Mouse (Mus musculus) liver, adult 2 months (tissue): ENCODE results near the gene 2310050C09Rik. TPM values are rescaled to one million over a fixed set of nuclear protein-coding genes. Genes with fewer than 3 reads are reported as not detected.

ENCODE experiments used
- DNase-seq: peaks from one replicate; pipeline ENCODE4 v3.0.0-alpha.2; 2011; ENCODE audit warnings: low read depth, low spot score; ENCODE audit errors: extremely low read depth
- H3K27ac ChIP-seq: fragments of 200-500 bp; replicated peaks from 2 replicates; pipeline ENCODE4 v1.5.1; 2012; ENCODE audit warnings: low read depth, mild to moderate bottlenecking, control low read depth, inconsistent platforms, low read length; ENCODE audit not compliant: insufficient read depth
- H3K27me3 ChIP-seq: fragments of 200-500 bp; 2 replicates; pipeline ENCODE4 v1.6.1; 2012; ENCODE audit warnings: mild to moderate bottlenecking, moderate library complexity, low read length, inconsistent platforms; ENCODE audit not compliant: control insufficient read depth, insufficient read depth
- H3K36me3 ChIP-seq: fragments of 200-500 bp; 2 replicates; pipeline ENCODE4 v1.6.1; 2012; ENCODE audit warnings: low read length, inconsistent platforms; ENCODE audit not compliant: control insufficient read depth, insufficient read depth
- H3K4me1 ChIP-seq: fragments of 200-500 bp; 2 replicates; pipeline ENCODE4 v1.6.1; 2011; ENCODE audit warnings: low read length; ENCODE audit not compliant: control insufficient read depth, insufficient read depth
- H3K4me3 ChIP-seq: fragments of 200-500 bp; 2 replicates; pipeline ENCODE4 v1.5.1; 2011; ENCODE audit warnings: low read depth, mild to moderate bottlenecking, control low read depth, low read length, moderate library complexity; ENCODE audit not compliant: insufficient read depth
- H3K79me2 ChIP-seq: fragments of 200-500 bp; 2 replicates; pipeline ENCODE4 v1.6.1; 2012; ENCODE audit warnings: inconsistent platforms, mild to moderate bottlenecking, low read length, moderate library complexity; ENCODE audit not compliant: control insufficient read depth, insufficient read depth
- H3K9ac ChIP-seq: fragments of 200-500 bp; 2 replicates; pipeline ENCODE4 v1.6.1; 2012; ENCODE audit warnings: low read depth, mild to moderate bottlenecking, control low read depth, inconsistent platforms, low read length
- CTCF ChIP-seq: fragments of 200-500 bp; IDR thresholded peaks from 2 replicates; pipeline ENCODE4 v1.5.1; 2011; ENCODE audit warnings: low read depth, low read length, control low read depth
- POLR2A ChIP-seq: fragments of 200-500 bp; IDR thresholded peaks from 2 replicates; pipeline ENCODE4 v1.6.1; 2011; ENCODE audit warnings: low read length, control low read depth; ENCODE audit not compliant: insufficient read depth; ENCODE audit errors: extremely low read depth
- WGBS: fragments of 180-500 bp; shearing (Covaris S2); methylation state at CpG from one replicate; pipeline ENCODE4 v1.1.7; 2018; 5-methylcytosine and 5-hydroxymethylcytosine counted together
- polyA plus RNA-seq: library from polyadenylated mRNA; depleted of rRNA; stranded (reverse); fragments of >200 nt; gene quantifications from 2 replicates; pipeline ENCODE4 v1.2.3, GENCODE M21; 2012; rRNA removed
- total RNA-seq: library from RNA; depleted of rRNA; stranded (reverse); fragments of >200 nt; gene quantifications from 2 replicates; pipeline ENCODE4 v1.2.3, GENCODE M21; 2014; rRNA removed

Gene 2310050C09Rik
- total and polyA plus RNA-seq, 2 experiments: not detected

DNA sequence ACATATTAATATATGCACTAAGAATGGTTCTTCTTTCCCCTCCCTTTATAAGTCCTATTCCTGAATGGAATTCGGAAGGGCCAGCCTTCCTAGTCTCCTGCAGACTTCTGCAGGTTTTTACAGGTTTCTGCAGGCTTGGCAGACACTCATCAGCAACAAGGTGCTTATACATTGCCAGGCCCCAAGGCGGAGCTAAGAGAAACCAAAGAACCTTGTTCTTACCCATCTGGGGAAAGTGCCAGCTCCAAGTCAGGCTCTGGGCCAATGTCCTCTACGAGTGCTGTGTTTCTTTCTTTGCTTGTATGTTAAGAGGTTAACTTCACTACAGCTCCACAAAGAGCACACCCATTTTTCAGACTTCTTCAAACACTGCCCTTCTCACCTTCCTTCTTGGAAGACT lies 24.0 kb upstream of the 2310050C09Rik start:
- TF ChIP-seq POLR2A (no peak), CTCF (no peak)
- Histone ChIP-seq H3K36me3 (no peaks in the 10 kb centered on the region), H3K4me1 (no peaks in the 10 kb centered on the region), H3K27me3 (no peaks in the 10 kb centered on the region), H3K27ac (no peak overlapping the region), H3K4me3 (no peak overlapping the region), H3K9ac (no peak overlapping the region), H3K79me2 (no peaks in the 10 kb centered on the region)
- no peak for DNase-seq
- WGBS: 49% methylated on average over 3 of the region's 3 CpGs

DNA sequence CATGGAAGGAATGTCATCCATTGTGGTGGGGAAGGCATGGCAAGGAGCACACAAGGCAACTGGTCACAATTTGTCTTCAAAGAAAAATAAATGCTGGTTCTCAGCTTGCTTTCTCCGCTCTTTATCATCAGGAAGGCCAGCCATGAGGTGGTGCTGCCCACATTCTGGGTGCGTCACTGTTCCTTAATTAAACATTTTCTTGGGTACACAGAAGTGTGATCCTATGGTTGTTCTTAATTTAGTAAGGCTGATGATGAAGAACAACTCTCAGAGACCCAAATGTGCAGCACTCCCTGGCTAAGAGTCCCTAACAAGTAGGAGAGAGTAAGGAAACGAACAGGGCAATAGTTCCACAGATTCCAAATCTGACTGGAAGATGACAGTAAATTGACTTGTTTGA lies 4.2 kb upstream of the 2310050C09Rik start:
- Histone ChIP-seq H3K4me3 (no peak overlapping the region), H3K9ac (no peak overlapping the region), H3K36me3 (no peaks in the 10 kb centered on the region), H3K4me1 (no peaks in the 10 kb centered on the region), H3K27me3 (no peaks in the 10 kb centered on the region), H3K27ac (no peak overlapping the region), H3K79me2 (no peaks in the 10 kb centered on the region)
- 70% methylated on average over 3 of the region's 3 CpGs for WGBS
- no peak for DNase-seq
- TF ChIP-seq CTCF (no peak), POLR2A (no peak)

GRCm38 (mm10) chr3:92851186-92851585 lies 18.8 kb downstream of the 2310050C09Rik start, which contains the start of gene Lce1l:
Gene Lce1l, minus strand, starts transcription at chr3:92851286.
- no peak within 1 kb of the TSS for H3K9ac ChIP-seq
- no peaks in the 10 kb centered on the region for H3K4me1 ChIP-seq
- H3K27me3 ChIP-seq: no peaks in the 10 kb centered on the region
- DNase-seq: no peak
- TF ChIP-seq CTCF (no peak), POLR2A (no peak)
- no peaks in the 10 kb centered on the region for H3K36me3 ChIP-seq
- WGBS: 82% methylated on average over 3 of the region's 3 CpGs
- no peaks in the 10 kb centered on the region for H3K79me2 ChIP-seq
- no peak within 1 kb of the TSS for H3K27ac ChIP-seq
- no peak within 1 kb of the TSS for H3K4me3 ChIP-seq

DNA sequence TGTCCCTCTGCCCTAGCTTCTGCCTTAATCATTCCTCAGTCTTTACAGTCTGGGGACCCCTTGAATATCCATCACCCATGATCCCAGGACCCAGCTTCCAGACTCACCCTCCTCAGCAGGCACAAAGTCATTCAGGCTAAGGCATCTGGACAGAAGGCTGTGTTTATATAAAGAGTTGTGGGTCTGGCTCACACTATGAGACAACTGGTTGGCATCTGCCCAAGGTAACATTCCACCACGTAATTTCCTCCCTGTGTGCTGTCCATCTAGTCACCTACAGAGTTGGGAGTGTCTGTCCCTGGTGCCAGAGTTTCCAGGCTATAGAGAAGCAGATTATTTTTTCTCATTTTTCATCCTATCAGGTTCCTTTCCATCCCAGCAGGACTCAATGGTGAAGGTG lies 42.9 kb downstream of the 2310050C09Rik start, which contains the start of gene Kprp:
Kprp (minus strand) TSS at position 140 of the 400 bp plus-strand sequence.
- Histone ChIP-seq H3K9ac (no peak within 1 kb of the TSS), H3K4me1 (no peaks in the 10 kb centered on the region), H3K27ac (no peak within 1 kb of the TSS), H3K4me3 (no peak within 1 kb of the TSS), H3K36me3 (no peaks in the 10 kb centered on the region), H3K27me3 (no peaks in the 10 kb centered on the region), H3K79me2 (no peaks in the 10 kb centered on the region)
- DNase-seq: no peak
- 29% methylated on average over 1 of the region's 1 CpGs for WGBS
- TF ChIP-seq POLR2A (no peak), CTCF (no peak)

GRCm38 (mm10) chr3:92825808-92826207 lies 44.2 kb downstream of the 2310050C09Rik start:
- no peaks in the 10 kb centered on the region for H3K4me1 ChIP-seq
- H3K27ac ChIP-seq: no peak overlapping the region
- no peaks in the 10 kb centered on the region for H3K27me3 ChIP-seq
- no peaks in the 10 kb centered on the region for H3K79me2 ChIP-seq
- TF ChIP-seq CTCF (no peak), POLR2A (no peak)
- WGBS: 10% methylated on average over 1 of the region's 1 CpGs
- no peak overlapping the region for H3K9ac ChIP-seq
- H3K36me3 ChIP-seq: no peaks in the 10 kb centered on the region
- DNase-seq: no peak
- H3K4me3 ChIP-seq: no peak overlapping the region

Other genes starting within 250 kb of the 2310050C09Rik start
- gene Lce6a, start 248.6 kb downstream of the 2310050C09Rik start, total RNA-seq: not detected in 2 replicates
- not detected in 2 replicates for gene Lce6a, start 248.6 kb downstream of the 2310050C09Rik start, polyA plus RNA-seq
- not detected in 2 replicates for gene Lce1a1, start 221.9 kb downstream of the 2310050C09Rik start, total RNA-seq
- gene Lce1a1, start 221.9 kb downstream of the 2310050C09Rik start, polyA plus RNA-seq: not detected in 2 replicates
- gene Lce1b, start 213.3 kb downstream of the 2310050C09Rik start, total RNA-seq: not detected in 2 replicates
- not detected in 2 replicates for gene Lce1b, start 213.3 kb downstream of the 2310050C09Rik start, polyA plus RNA-seq
- gene Lce1a2, start 199.9 kb downstream of the 2310050C09Rik start, total RNA-seq: not detected in 2 replicates
- not detected in 2 replicates for gene Lce1a2, start 199.9 kb downstream of the 2310050C09Rik start, polyA plus RNA-seq
- not detected in 2 replicates for gene Lce1c, start 191.0 kb downstream of the 2310050C09Rik start, total RNA-seq
- not detected in 2 replicates for gene Lce1c, start 191.0 kb downstream of the 2310050C09Rik start, polyA plus RNA-seq
- gene Lce1d, start 183.0 kb downstream of the 2310050C09Rik start, total RNA-seq: not detected in 2 replicates
- gene Lce1d, start 183.0 kb downstream of the 2310050C09Rik start, polyA plus RNA-seq: not detected in 2 replicates
- not detected in 2 replicates for gene Lce1e, start 161.1 kb downstream of the 2310050C09Rik start, total RNA-seq
- not detected in 2 replicates for gene Lce1e, start 161.1 kb downstream of the 2310050C09Rik start, polyA plus RNA-seq
- gene Lce1f, start 149.9 kb downstream of the 2310050C09Rik start, total RNA-seq: not detected in 2 replicates
- gene Lce1f, start 149.9 kb downstream of the 2310050C09Rik start, polyA plus RNA-seq: not detected in 2 replicates
- not detected in 2 replicates for gene Gm38119, start 131.1 kb downstream of the 2310050C09Rik start, total RNA-seq
- not detected in 2 replicates for gene Gm38119, start 131.1 kb downstream of the 2310050C09Rik start, polyA plus RNA-seq
- gene Lce1g, start 117.9 kb downstream of the 2310050C09Rik start, total RNA-seq: not detected in 2 replicates
- not detected in 2 replicates for gene Lce1g, start 117.9 kb downstream of the 2310050C09Rik start, polyA plus RNA-seq
- not detected in 2 replicates for gene Lce1h, start 105.2 kb downstream of the 2310050C09Rik start, total RNA-seq
- not detected in 2 replicates for gene Lce1h, start 105.2 kb downstream of the 2310050C09Rik start, polyA plus RNA-seq
- gene Lce1i, start 91.3 kb downstream of the 2310050C09Rik start, total RNA-seq: not detected in 2 replicates
- gene Lce1i, start 91.3 kb downstream of the 2310050C09Rik start, polyA plus RNA-seq: not detected in 2 replicates
- not detected in 2 replicates for gene Lce1j, start 79.7 kb downstream of the 2310050C09Rik start, total RNA-seq
- not detected in 2 replicates for gene Lce1j, start 79.7 kb downstream of the 2310050C09Rik start, polyA plus RNA-seq
- gene Lce1k, start 62.3 kb downstream of the 2310050C09Rik start, total RNA-seq: not detected in 2 replicates
- not detected in 2 replicates for gene Lce1k, start 62.3 kb downstream of the 2310050C09Rik start, polyA plus RNA-seq
- gene Kprp, start 43.0 kb downstream of the 2310050C09Rik start, total RNA-seq: not detected in 2 replicates
- gene Kprp, start 43.0 kb downstream of the 2310050C09Rik start, polyA plus RNA-seq: not detected in 2 replicates
- not detected in 2 replicates for gene Lce1l, start 18.9 kb downstream of the 2310050C09Rik start, total RNA-seq
- not detected in 2 replicates for gene Lce1l, start 18.9 kb downstream of the 2310050C09Rik start, polyA plus RNA-seq
- gene Lce3a, start 56.0 kb upstream of the 2310050C09Rik start, total RNA-seq: not detected in 2 replicates
- not detected in 2 replicates for gene Lce3a, start 56.0 kb upstream of the 2310050C09Rik start, polyA plus RNA-seq
- not detected in 2 replicates for gene Lce3b, start 62.8 kb upstream of the 2310050C09Rik start, total RNA-seq
- gene Lce3b, start 62.8 kb upstream of the 2310050C09Rik start, polyA plus RNA-seq: not detected in 2 replicates
- not detected in 2 replicates for gene Lce3c, start 74.3 kb upstream of the 2310050C09Rik start, total RNA-seq
- gene Lce3c, start 74.3 kb upstream of the 2310050C09Rik start, polyA plus RNA-seq: not detected in 2 replicates
- not detected in 2 replicates for gene Lce3d, start 87.2 kb upstream of the 2310050C09Rik start, total RNA-seq
- gene Lce3d, start 87.2 kb upstream of the 2310050C09Rik start, polyA plus RNA-seq: not detected in 2 replicates
- gene Lce3e, start 96.8 kb upstream of the 2310050C09Rik start, total RNA-seq: not detected in 2 replicates
- not detected in 2 replicates for gene Lce3e, start 96.8 kb upstream of the 2310050C09Rik start, polyA plus RNA-seq
- not detected in 2 replicates for gene Lce3f, start 122.0 kb upstream of the 2310050C09Rik start, total RNA-seq
- gene Lce3f, start 122.0 kb upstream of the 2310050C09Rik start, polyA plus RNA-seq: not detected in 2 replicates
- not detected in 2 replicates for gene Crct1, start 145.5 kb upstream of the 2310050C09Rik start, total RNA-seq
- not detected in 2 replicates for gene Crct1, start 145.5 kb upstream of the 2310050C09Rik start, polyA plus RNA-seq
- not detected in 2 replicates for gene Lce1m, start 148.8 kb upstream of the 2310050C09Rik start, total RNA-seq
- not detected in 2 replicates for gene Lce1m, start 148.8 kb upstream of the 2310050C09Rik start, polyA plus RNA-seq
- gene Gm4858, start 198.6 kb upstream of the 2310050C09Rik start, total RNA-seq: not detected in 2 replicates
- not detected in 2 replicates for gene Gm4858, start 198.6 kb upstream of the 2310050C09Rik start, polyA plus RNA-seq